Mouse (Mus musculus): ENCODE results near the gene Ston2. TPM values are rescaled to one million over a fixed set of nuclear protein-coding genes. Genes with fewer than 3 reads are reported as not detected.

Gene Ston2
- total RNA-seq, 4 experiments from 2014 or later: 4.6 to 10.7 (median 7.1) TPM

- no peak for DNase-seq
Observed at GRCm38 (mm10) chr12:91699451-91700141, 88.6 kb downstream of the Ston2 start.

- no peak for DNase-seq
Observed at GRCm38 (mm10) chr12:91696231-91696630, 92.0 kb downstream of the Ston2 start.

- no peak for DNase-seq
Observed at GRCm38 (mm10) chr12:91695761-91696160, 92.4 kb downstream of the Ston2 start.

GRCm38 (mm10) chr12:91694748-91695147 lies 93.4 kb downstream of the Ston2 start:
- no peak for DNase-seq

GRCm38 (mm10) chr12:91693566-91693965 lies 94.6 kb downstream of the Ston2 start:
- no peak for DNase-seq

- no peak for DNase-seq
Observed at GRCm38 (mm10) chr12:91692991-91693390, 95.2 kb downstream of the Ston2 start.

GRCm38 (mm10) chr12:91685674-91686290 lies 102.4 kb downstream of the Ston2 start:
- DNase-seq: no peak

GRCm38 (mm10) chr12:91684840-91685415 lies 103.3 kb downstream of the Ston2 start:
- no peak for DNase-seq

GRCm38 (mm10) chr12:91684101-91684839 lies 103.9 kb downstream of the Ston2 start:
- DNase-seq: no peak

- DNase-seq: no peak
Observed at GRCm38 (mm10) chr12:91683549-91684100, 104.6 kb downstream of the Ston2 start.

- DNase-seq: no peak
Observed at GRCm38 (mm10) chr12:91683096-91683495, 105.1 kb downstream of the Ston2 start.

- no peak for DNase-seq
Observed at GRCm38 (mm10) chr12:91679320-91680064, 108.7 kb downstream of the Ston2 start.

- no peak for DNase-seq
Observed at GRCm38 (mm10) chr12:91675937-91676336, 112.2 kb downstream of the Ston2 start.

- DNase-seq: no peak
Observed at GRCm38 (mm10) chr12:91673141-91673540, 115.0 kb downstream of the Ston2 start.

- no peak for DNase-seq
Observed at GRCm38 (mm10) chr12:91672528-91672927, 115.7 kb downstream of the Ston2 start.

- DNase-seq: no peak
Observed at GRCm38 (mm10) chr12:91668529-91669245, 119.5 kb downstream of the Ston2 start.

- no peak for DNase-seq
Observed at GRCm38 (mm10) chr12:91667741-91668140, 120.4 kb downstream of the Ston2 start.

GRCm38 (mm10) chr12:91666607-91667006 lies 121.6 kb downstream of the Ston2 start:
- no peak for DNase-seq

- no peak for DNase-seq
Observed at GRCm38 (mm10) chr12:91665431-91665830, 122.8 kb downstream of the Ston2 start.

- no peak for DNase-seq
Observed at GRCm38 (mm10) chr12:91663260-91663659, 124.9 kb downstream of the Ston2 start.

- no peak for DNase-seq
Observed at GRCm38 (mm10) chr12:91662844-91663243, 125.3 kb downstream of the Ston2 start.
